Mouse (Mus musculus) liver, adult 10 weeks (tissue): ENCODE results near the gene Hrct1. TPM values are rescaled to one million over a fixed set of nuclear protein-coding genes. Genes with fewer than 3 reads are reported as not detected.

Experiments used
- polyA plus RNA-seq: library from polyadenylated mRNA; stranded (reverse); fragments of 350-450 nt; fragmentation: Illumina TruSeq; extraction: RNeasy Lipid Tissue Mini Kit (QIAGEN cat#74804); gene quantifications from one replicate; pipeline ENCODE4 v1.2.3, GENCODE M21; 2014; ENCODE audit warnings: low read depth, low replicate concordance

Hrct1 gene
- polyA plus RNA-seq = not detected

GRCm38 (mm10) chr4:43726995-43727394, at the start of gene Hrct1:
TSS of gene Hrct1 (plus strand) at chr4:43727188.

GRCm38 (mm10) chr4:43700707-43701106, 26.3 kb upstream of the Hrct1 start, which contains the start of gene Olfr70:
TSS of gene Olfr70 (minus strand) at chr4:43700807.

GRCm38 (mm10) chr4:43709869-43710268, 17.1 kb upstream of the Hrct1 start, which contains the start of gene Olfr71:
TSS of gene Olfr71 (minus strand) at chr4:43710255.

GRCm38 (mm10) chr4:43729794-43730550, 3.0 kb downstream of the Hrct1 start, which contains the start of gene Spaar:
TSS of gene Spaar (plus strand) at chr4:43730034.

GRCm38 (mm10) chr4:43770909-43771308, 43.9 kb downstream of the Hrct1 start, which contains the start of gene Olfr159:
TSS of gene Olfr159 (minus strand) at chr4:43771009.

Other genes starting within 250 kb of the Hrct1 start
- gene Sit1, start 243.5 kb upstream of the Hrct1 start, polyA plus RNA-seq = not detected
- 19.9 TPM for gene Ccdc107, start 234.3 kb upstream of the Hrct1 start, polyA plus RNA-seq
- not detected for gene Arhgef39, start 227.5 kb upstream of the Hrct1 start, polyA plus RNA-seq
- not detected for gene Car9, start 220.2 kb upstream of the Hrct1 start, polyA plus RNA-seq
- gene Tpm2, start 203.4 kb upstream of the Hrct1 start, polyA plus RNA-seq = 3.7 TPM
- gene Creb3, start 164.9 kb upstream of the Hrct1 start, polyA plus RNA-seq = 14.6 TPM
- gene Tln1, start 164.5 kb upstream of the Hrct1 start, polyA plus RNA-seq = 14.8 TPM
- 5.0 TPM for gene Rgp1, start 148.5 kb upstream of the Hrct1 start, polyA plus RNA-seq
- 2.2 TPM for gene Gba2, start 148.3 kb upstream of the Hrct1 start, polyA plus RNA-seq
- not detected for gene Msmp, start 142.7 kb upstream of the Hrct1 start, polyA plus RNA-seq
- gene Npr2, start 95.3 kb upstream of the Hrct1 start, polyA plus RNA-seq = 17.8 TPM
- not detected for gene Spag8, start 73.6 kb upstream of the Hrct1 start, polyA plus RNA-seq
- 23.0 TPM for gene Hint2, start 70.7 kb upstream of the Hrct1 start, polyA plus RNA-seq
- 0.72 TPM for gene Tmem8b, start 58.2 kb upstream of the Hrct1 start, polyA plus RNA-seq
- gene Fam221b, start 58.0 kb upstream of the Hrct1 start, polyA plus RNA-seq = not detected
- not detected for gene Olfr70, start 26.4 kb upstream of the Hrct1 start, polyA plus RNA-seq
- not detected for gene Olfr71, start 16.9 kb upstream of the Hrct1 start, polyA plus RNA-seq
- gene Spaar, start 2.8 kb downstream of the Hrct1 start, polyA plus RNA-seq = not detected
- not detected for gene Olfr159, start 43.8 kb downstream of the Hrct1 start, polyA plus RNA-seq
- gene Olfr156, start 96.7 kb downstream of the Hrct1 start, polyA plus RNA-seq = not detected
- not detected for gene Olfr157, start 113.0 kb downstream of the Hrct1 start, polyA plus RNA-seq
- gene Olfr155, start 124.4 kb downstream of the Hrct1 start, polyA plus RNA-seq = not detected
- 2.9 TPM for gene Reck, start 148.3 kb downstream of the Hrct1 start, polyA plus RNA-seq
- 2.2 TPM for gene Glipr2, start 230.2 kb downstream of the Hrct1 start, polyA plus RNA-seq